Mouse (Mus musculus) intestine, embryonic 16.5 days (tissue): Measurements from ENCODE around the gene Dlgap4. TPM values are rescaled to one million over a fixed set of nuclear protein-coding genes. Genes with fewer than 3 reads are reported as not detected.
A peak's percentile ranks its signal among the peaks of the same experiment; 100 is the strongest.

ENCODE experiments used
- ATAC-seq: fragments of 200-750 bp; cut with Nextera tagmentation; 2 replicates; pipeline ENCODE4 v1.8.0; 2017; ENCODE audit warnings: moderate TSS enrichment, moderate library complexity
- H3K27ac ChIP-seq: fragments of 300-500 bp; sonication (generic); 2 replicates; pipeline ENCODE4 v1.5.1; 2014; ENCODE audit warnings: mild to moderate bottlenecking, low read length
- H3K27me3 ChIP-seq: fragments of 300-500 bp; sonication (generic); replicated peaks from 2 replicates; pipeline ENCODE4 v1.6.1; 2014; ENCODE audit warnings: low read length, control low read depth, mixed read lengths; ENCODE audit not compliant: control insufficient read depth, insufficient read depth
- H3K36me3 ChIP-seq: fragments of 300-500 bp; sonication (generic); 2 replicates; pipeline ENCODE4 v1.6.1; 2014; ENCODE audit warnings: low read length, control low read depth; ENCODE audit not compliant: control insufficient read depth, insufficient read depth
- H3K4me1 ChIP-seq: fragments of 300-500 bp; sonication (generic); 2 replicates; pipeline ENCODE4 v1.6.1; 2014; ENCODE audit warnings: low read length, control low read depth, mixed read lengths; ENCODE audit not compliant: control insufficient read depth, insufficient read depth
- H3K4me2 ChIP-seq: fragments of 300-500 bp; sonication (generic); 2 replicates; pipeline ENCODE4 v1.6.1; 2014; ENCODE audit warnings: low read depth, low read length, control low read depth
- H3K4me3 ChIP-seq: fragments of 300-500 bp; sonication (generic); 2 replicates; pipeline ENCODE4 v1.5.1; 2014; ENCODE audit warnings: mild to moderate bottlenecking, low read length
- H3K9ac ChIP-seq: fragments of 300-500 bp; sonication (generic); 2 replicates; pipeline ENCODE4 v1.6.1; 2014; ENCODE audit warnings: low read depth, low read length
- H3K9me3 ChIP-seq: fragments of 300-500 bp; sonication (generic); 2 replicates; pipeline ENCODE4 v1.6.1; 2016; ENCODE audit warnings: low read length, control low read depth; ENCODE audit not compliant: control insufficient read depth
- WGBS: fragments of 180-500 bp; shearing (Covaris S2); extraction: QIAGEN DNeasy Blood & Tissue Kit; methylation state at CpG from one replicate; pipeline ENCODE4 v1.1.7; 2014; 5-methylcytosine and 5-hydroxymethylcytosine counted together
- polyA plus RNA-seq: library from polyadenylated mRNA; unstranded; fragments of >200 nt; fragmentation: Nextera tagmentation; extraction: Ambion mirVana; gene quantifications from 2 replicates; pipeline ENCODE4 v1.2.1, GENCODE M21; 2015

Gene Dlgap4
- 51.2 and 52.6 TPM in 2 replicates for polyA plus RNA-seq

DNA sequence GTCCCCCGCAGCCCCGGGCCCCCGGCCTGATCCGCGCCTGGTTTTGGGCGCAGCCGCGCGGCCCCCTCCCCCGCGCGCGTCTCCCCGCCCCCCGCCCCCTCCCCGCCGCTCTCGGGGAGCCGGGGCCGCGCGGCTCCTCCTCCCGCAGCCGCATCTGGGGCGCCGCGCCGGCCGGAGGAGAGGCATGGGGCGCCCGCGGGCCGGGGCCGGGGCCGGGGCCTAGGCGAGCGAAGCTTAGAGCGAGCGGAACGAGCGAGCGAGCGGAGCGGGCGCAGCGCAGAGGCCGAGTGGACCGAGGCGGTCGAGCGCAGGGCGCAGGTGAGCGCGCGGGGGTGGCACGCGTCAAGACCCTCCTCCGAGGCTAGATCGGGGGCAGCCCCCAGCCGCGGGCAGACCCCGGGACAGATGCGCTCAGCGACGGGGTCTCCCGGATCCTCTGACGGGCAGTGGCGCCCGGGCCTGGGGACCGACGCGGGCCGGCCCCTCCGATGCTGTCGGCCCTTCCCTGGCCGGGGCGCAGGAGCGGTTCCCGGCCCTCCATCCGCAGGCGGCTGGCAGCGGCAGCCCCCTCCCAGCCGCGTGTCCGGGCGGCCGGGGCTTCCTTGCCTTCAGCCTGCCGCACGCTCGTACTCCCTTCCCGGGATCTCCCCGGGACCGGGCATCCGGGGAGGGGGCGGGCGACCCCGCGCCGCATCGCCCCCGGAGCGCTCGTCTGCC, at the start of gene Dlgap4:
Dlgap4 (plus strand) TSS at position 165 of the 717 bp plus-strand sequence.
- H3K4me3 ChIP-seq: peak within 1 kb of the TSS; percentile 63
- WGBS: under 1% methylated on average over 76 of the region's 103 CpGs
- H3K27me3 ChIP-seq: peaks cover 62% of the 10 kb centered on the region
- no peaks in the 10 kb centered on the region for H3K9me3 ChIP-seq
- peak; percentile 74 for ATAC-seq
- H3K36me3 ChIP-seq: no peaks in the 10 kb centered on the region
- H3K9ac ChIP-seq: peak within 1 kb of the TSS; percentile 67
- H3K27ac ChIP-seq: no peak within 1 kb of the TSS
- H3K4me2 ChIP-seq: peak within 1 kb of the TSS; percentile 93
- peaks cover 15% of the 10 kb centered on the region for H3K4me1 ChIP-seq

DNA sequence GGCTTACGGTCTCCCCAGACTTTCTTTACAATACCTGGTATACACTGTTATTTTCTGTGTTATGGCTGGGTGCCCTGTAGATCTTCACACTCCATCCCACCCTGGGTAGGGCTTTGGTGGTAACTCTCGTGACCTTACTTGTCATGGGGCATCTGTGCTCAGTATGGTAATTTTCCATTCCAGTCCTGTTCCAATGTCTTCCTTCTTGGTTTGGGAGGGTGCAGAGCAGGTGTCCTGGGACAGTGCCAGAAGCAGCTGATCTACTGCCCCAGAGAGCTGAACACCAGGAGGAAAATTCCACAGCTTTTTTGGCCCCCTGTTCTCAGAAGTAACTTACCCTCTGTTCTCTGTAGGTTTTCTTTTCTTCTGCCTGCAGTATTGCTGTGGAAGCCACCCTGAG, 47.0 kb upstream of the Dlgap4 start:
- ATAC-seq: no peak
- H3K27ac ChIP-seq: no peak overlapping the region
- H3K9ac ChIP-seq: no peak overlapping the region
- H3K36me3 ChIP-seq: peaks cover 2% of the 10 kb centered on the region; the same call in 1 of the 2 replicates
- H3K9me3 ChIP-seq: no peaks in the 10 kb centered on the region
- H3K27me3 ChIP-seq: no peaks in the 10 kb centered on the region
- no peak overlapping the region for H3K4me3 ChIP-seq
- WGBS: 90% methylated on average over 2 of the region's 2 CpGs
- H3K4me1 ChIP-seq: no peaks in the 10 kb centered on the region
- H3K4me2 ChIP-seq: no peak overlapping the region

DNA sequence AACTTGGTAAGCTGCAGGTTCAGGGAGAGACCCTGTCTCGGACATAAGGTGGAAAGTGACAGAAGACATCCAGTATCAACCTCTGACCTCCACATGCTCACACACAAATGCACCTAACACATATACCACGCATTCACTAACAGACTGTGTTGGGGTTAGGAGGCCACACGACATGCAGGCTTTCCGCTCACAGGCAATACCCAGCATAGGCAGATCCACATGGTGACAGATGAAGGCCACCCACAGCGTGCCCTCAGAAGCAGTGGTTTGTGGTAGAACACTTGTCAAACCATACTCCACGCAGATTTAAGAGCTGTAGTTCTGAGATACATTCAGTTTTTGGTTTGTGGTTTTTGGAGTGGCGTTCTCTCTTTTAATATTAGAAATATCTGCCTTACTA, 44.9 kb upstream of the Dlgap4 start:
- Histone ChIP-seq H3K27me3 (no peaks in the 10 kb centered on the region), H3K4me1 (no peaks in the 10 kb centered on the region), H3K9ac (no peak overlapping the region), H3K4me2 (no peak overlapping the region), H3K9me3 (no peaks in the 10 kb centered on the region), H3K4me3 (no peak overlapping the region), H3K27ac (no peak overlapping the region), H3K36me3 (peaks cover 2% of the 10 kb centered on the region; the same call in 1 of the 2 replicates)
- WGBS: 89% methylated on average over 7 of the region's 7 CpGs
- ATAC-seq: no peak

DNA sequence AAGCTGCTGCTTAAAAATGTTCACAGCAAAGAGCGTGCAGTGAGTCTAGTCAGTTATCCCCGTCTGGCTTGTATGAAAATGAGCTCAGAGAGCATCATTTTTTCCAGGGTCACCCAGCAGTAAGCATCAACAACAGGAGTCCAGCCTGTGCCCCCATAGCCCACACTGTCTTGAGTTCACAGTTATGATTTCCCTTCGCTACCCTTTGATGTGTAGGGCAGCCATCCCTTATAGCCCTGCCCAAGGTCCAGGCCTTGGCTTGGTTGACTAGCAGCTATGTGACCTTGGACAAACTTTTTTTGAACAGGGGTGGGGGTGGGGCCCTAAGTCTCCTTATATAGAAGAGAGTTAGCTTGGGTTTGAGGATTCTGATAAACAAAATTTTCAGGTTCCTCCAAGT, 44.2 kb upstream of the Dlgap4 start:
- Histone ChIP-seq H3K9ac (no peak overlapping the region), H3K27ac (no peak overlapping the region), H3K4me2 (no peak overlapping the region), H3K36me3 (peaks cover 2% of the 10 kb centered on the region; the same call in 1 of the 2 replicates), H3K27me3 (no peaks in the 10 kb centered on the region), H3K4me1 (no peaks in the 10 kb centered on the region), H3K9me3 (no peaks in the 10 kb centered on the region), H3K4me3 (no peak overlapping the region)
- WGBS: 85% methylated on average over 3 of the region's 3 CpGs
- no peak for ATAC-seq

DNA sequence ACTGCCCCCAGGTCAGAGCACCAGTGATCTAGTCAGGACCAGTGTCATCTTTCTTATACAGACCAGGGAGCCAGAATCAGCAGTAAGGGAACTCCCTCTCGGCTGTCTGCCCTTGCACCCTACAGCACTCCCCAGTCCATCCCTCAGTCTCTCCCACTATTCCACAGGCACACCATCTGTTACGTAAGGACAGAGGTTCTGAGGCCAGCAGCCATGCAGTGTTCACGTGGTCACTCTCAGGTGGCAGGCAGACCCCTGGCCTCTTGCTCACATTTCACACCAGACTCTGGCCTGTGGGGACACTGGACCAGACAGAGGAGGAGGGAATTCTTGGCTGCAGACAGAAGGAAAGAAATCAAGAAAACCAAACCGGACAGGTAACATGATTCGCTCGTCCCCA, 42.0 kb upstream of the Dlgap4 start:
- H3K9ac ChIP-seq: no peak overlapping the region
- H3K36me3 ChIP-seq: peaks cover 2% of the 10 kb centered on the region; the same call in 1 of the 2 replicates
- H3K27ac ChIP-seq: no peak overlapping the region
- H3K4me2 ChIP-seq: no peak overlapping the region
- no peaks in the 10 kb centered on the region for H3K27me3 ChIP-seq
- ATAC-seq: no peak
- 73% methylated on average over 6 of the region's 6 CpGs for WGBS
- H3K4me1 ChIP-seq: no peaks in the 10 kb centered on the region
- no peaks in the 10 kb centered on the region for H3K9me3 ChIP-seq
- no peak overlapping the region for H3K4me3 ChIP-seq

DNA sequence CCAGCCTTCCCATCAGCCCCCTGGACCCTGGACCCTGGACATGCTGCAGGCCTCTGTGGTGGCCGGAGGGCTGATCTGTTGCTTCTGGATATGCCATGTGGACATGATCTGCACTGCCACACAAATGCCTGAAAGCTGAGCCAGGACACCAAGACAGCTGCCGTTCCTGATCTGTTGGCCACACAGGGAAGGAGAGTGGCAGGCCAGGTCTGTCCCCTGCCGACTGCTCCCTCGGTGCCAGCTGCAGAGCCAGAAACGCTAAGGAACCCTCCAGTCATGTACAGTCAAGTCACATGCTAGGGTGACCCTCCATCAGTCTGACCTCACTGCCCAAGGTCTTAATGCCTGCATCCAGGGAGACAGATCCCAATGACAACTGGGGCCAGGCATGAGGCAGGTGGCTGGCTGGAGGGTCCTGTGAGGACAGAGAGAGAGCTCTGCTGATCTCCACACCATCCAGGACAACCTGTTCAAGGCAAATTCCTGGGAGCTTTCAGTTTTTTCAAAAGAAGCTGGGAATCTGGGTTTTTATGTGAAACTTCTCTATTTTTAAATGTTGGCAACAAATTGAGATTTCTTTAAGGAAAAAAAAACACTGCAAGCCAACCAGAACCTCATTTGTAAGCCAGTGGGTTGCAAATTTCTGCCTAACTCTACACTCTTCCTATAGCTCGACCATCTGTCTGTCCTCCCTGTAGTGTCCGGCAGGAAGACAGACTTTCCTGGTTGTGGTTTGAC, 36.5 kb upstream of the Dlgap4 start:
- WGBS: 79% methylated on average over 7 of the region's 7 CpGs
- no peak for ATAC-seq
- Histone ChIP-seq H3K9me3 (no peaks in the 10 kb centered on the region), H3K27me3 (no peaks in the 10 kb centered on the region), H3K4me3 (no peak overlapping the region), H3K4me1 (no peaks in the 10 kb centered on the region), H3K4me2 (no peak overlapping the region), H3K27ac (no peak overlapping the region), H3K36me3 (no peaks in the 10 kb centered on the region), H3K9ac (no peak overlapping the region)

DNA sequence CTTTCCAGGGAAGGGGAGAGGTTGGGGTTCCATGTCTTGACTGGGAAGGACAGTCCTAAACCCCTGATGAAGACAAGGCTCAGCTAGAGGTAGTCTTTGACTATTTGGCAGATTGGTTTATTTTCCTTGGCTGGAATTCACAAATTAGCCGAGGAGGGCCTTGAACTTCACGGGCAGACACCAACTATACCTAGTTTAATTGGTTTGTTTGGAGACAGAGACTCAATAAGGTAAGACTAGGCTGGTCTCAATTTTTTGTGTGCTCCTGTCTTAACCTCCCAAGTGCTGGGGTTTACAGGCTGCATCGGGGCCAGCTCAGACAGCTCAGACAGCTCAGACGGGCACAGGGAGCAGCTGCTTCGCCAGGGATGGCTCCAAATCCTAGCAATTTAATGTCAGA, 33.0 kb upstream of the Dlgap4 start:
- H3K4me1 ChIP-seq: no peaks in the 10 kb centered on the region
- H3K4me3 ChIP-seq: no peak overlapping the region
- no peak overlapping the region for H3K9ac ChIP-seq
- no peak overlapping the region for H3K4me2 ChIP-seq
- 76% methylated on average over 5 of the region's 5 CpGs for WGBS
- H3K9me3 ChIP-seq: no peaks in the 10 kb centered on the region
- no peaks in the 10 kb centered on the region for H3K36me3 ChIP-seq
- no peaks in the 10 kb centered on the region for H3K27me3 ChIP-seq
- no peak for ATAC-seq
- no peak overlapping the region for H3K27ac ChIP-seq

DNA sequence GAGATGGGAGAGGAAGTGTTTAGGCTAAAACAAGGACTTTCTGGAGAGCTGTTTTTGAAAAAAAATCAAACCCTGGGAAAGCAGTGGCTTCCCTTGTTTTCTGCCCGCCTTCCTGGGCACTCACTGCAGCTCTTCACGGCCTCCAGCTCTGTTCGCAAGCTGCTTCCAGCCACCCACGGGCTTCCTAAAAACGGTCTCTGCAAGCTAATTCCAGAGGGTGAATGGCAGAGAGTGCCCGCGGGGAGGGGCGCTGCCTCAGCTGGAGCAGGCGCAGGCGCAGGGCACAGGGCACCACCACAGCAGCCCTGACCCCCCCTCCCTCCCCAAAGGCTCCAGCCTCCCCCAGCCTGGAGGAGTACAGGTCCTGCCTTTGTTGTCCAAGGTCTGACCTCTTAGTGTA, 32.3 kb upstream of the Dlgap4 start:
- Histone ChIP-seq H3K4me3 (no peak overlapping the region), H3K36me3 (no peaks in the 10 kb centered on the region), H3K9ac (no peak overlapping the region), H3K4me2 (no peak overlapping the region), H3K27me3 (no peaks in the 10 kb centered on the region), H3K27ac (no peak overlapping the region), H3K9me3 (no peaks in the 10 kb centered on the region), H3K4me1 (no peaks in the 10 kb centered on the region)
- WGBS: 65% methylated on average over 10 of the region's 10 CpGs
- ATAC-seq: no peak

DNA sequence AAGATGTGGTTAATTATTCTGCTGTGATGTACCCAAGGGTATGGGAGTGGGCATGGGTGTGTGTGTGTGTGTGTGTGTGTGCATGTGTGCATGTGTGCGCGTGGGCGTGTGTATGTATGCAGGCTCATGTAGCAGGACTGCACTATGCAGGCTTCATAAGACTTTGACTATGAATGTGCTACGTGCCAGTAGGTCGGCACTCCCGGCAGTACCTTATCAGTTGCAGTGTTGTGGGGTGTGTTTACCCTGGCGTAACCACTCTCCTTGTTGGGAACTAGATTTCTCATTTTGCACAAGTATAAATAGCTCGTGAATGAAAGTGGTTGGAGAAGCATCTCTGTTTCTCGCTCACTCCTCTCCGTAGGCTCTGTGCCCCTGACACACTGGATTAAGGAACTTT, 30.6 kb upstream of the Dlgap4 start:
- Histone ChIP-seq H3K4me3 (no peak overlapping the region), H3K9me3 (no peaks in the 10 kb centered on the region), H3K4me1 (no peaks in the 10 kb centered on the region), H3K27me3 (no peaks in the 10 kb centered on the region), H3K27ac (no peak overlapping the region), H3K9ac (no peak overlapping the region), H3K4me2 (no peak overlapping the region), H3K36me3 (no peaks in the 10 kb centered on the region)
- ATAC-seq: no peak
- 70% methylated on average over 10 of the region's 10 CpGs for WGBS
